Mouse (Mus musculus): ENCODE results near the gene Olfr1555-ps1.
A peak's percentile ranks its signal among the peaks of the same experiment; 100 is the strongest.
"Not testable (repeated sequence)": the region's sequence is repeated elsewhere in the genome, so short reads cannot be mapped to it uniquely, and the experiment has no call there.

Gene Olfr1555-ps1

GRCm38 (mm10) chr19:12170062-12170599 is at the start of gene Olfr1555-ps1:
Gene Olfr1555-ps1, minus strand, starts transcription at chr19:12170112.
- not testable (repeated sequence) for DNase-seq (ENCODE audit: low spot score)

GRCm38 (mm10) chr19:12200334-12200733 is 30.4 kb upstream of the Olfr1555-ps1 start, which contains the start of gene Olfr1431:
Gene Olfr1431, plus strand, starts transcription at chr19:12200634.
- DNase-seq (ENCODE audit: low spot score) = no peak

DNA sequence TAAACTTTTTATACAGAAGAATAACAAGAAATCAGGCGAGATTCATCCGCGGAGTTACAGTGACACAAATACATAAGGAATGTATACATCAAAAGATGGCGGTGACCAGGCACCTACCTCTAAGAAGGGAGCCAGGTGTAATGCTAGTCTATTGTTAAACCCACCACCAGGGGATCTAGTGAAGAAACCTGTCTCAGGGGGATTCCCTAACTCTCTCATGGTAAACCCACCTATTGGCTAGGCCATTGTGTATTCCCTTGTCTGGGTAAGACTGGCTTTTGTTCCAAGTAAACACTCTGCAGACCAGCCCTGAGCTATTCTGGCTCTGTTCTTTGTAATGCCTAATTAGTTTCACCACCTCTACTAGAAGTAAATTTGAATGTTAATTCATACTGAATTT is 29.2 kb upstream of the Olfr1555-ps1 start:
- not testable (repeated sequence) for DNase-seq (ENCODE audit: low spot score)

GRCm38 (mm10) chr19:12175431-12175830 is 5.5 kb upstream of the Olfr1555-ps1 start:
- not testable (repeated sequence) for DNase-seq (ENCODE audit: low spot score)

- no peak for DNase-seq (ENCODE audit: low spot score)
Measured at GRCm38 (mm10) chr19:12145452-12145851, 24.5 kb downstream of the Olfr1555-ps1 start.

DNA sequence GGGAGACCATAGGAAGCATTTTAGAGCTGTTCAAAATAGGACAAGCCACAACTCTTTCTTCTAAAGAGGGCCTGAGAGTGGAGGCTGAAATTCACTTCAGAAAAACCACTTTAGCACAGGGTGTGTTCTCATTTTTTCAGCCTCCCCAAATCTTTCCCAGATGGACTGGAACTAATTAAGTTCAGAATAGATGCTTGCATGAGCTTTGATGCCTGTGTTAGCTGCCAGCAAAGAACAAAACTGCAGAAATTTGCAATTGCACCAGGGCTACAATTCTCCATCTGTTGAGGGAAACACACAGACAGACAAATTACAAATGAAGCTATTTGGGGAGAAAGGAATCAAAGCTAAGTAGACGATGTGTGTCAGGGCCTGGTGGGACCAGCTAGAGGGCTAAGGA is 26.6 kb downstream of the Olfr1555-ps1 start:
- DNase-seq (ENCODE audit: low spot score) = peak; percentile 4

DNA sequence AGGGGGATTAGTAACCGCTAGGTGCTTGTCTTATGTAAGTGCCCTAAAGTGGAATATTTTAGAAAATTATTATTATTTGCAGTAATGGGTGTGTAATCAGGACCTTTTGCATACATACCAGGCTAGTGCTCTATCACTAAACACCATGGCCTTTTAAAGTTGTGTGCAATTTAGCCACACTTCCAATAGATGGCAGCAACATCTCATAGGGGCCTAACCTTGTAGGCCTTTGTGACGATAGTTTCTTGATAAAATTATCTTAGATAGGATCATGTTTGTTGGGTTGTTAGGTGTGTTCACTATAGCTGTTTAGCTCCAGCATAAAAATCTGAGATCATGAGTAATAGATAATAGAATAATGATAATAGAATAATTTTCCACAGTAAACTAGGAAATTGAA is 35.6 kb downstream of the Olfr1555-ps1 start:
- DNase-seq (ENCODE audit: low spot score) = peak; percentile 65

- no peak for DNase-seq (ENCODE audit: low spot score)
Measured at GRCm38 (mm10) chr19:12123103-12123502, 46.8 kb downstream of the Olfr1555-ps1 start, which contains the start of gene Olfr76. Gene Olfr76, minus strand, starts transcription at chr19:12123203.

DNA sequence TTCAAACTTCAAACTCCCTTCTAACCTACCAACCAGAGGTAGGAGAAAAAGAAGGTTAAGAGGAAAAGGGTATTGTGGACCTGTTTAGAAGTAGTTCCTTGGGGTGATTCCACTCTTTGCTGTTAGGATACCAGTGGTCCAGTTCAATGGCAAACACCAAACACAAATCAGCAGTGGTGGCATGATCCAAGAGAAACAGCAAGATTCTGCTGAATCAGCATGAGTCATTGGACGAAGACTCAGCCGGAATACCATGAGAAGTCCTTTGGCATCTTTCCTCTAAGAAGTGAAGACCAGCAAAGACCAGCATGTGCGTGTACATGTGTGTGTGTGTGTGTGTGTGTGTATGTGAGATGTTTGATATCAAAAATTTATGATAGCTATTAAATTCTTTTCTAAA is 53.4 kb downstream of the Olfr1555-ps1 start:
- no peak for DNase-seq (ENCODE audit: low spot score)

- no peak for DNase-seq (ENCODE audit: low spot score)
Measured at GRCm38 (mm10) chr19:12115797-12116196, 54.1 kb downstream of the Olfr1555-ps1 start, which contains the start of gene Olfr1428. Gene Olfr1428, minus strand, starts transcription at chr19:12115897.
